Mouse (Mus musculus) neutrophil, adult 5-6 weeks (primary cell): ENCODE measurements around the gene Rusc1. TPM values are rescaled to one million over a fixed set of nuclear protein-coding genes. Genes with fewer than 3 reads are reported as not detected.

Experiments
- ATAC-seq: fragments of 151-379, 151-347 bp; 2 replicates; pipeline ENCODE4 v1.8.0; 2017; ENCODE audit warnings: mild to moderate bottlenecking, moderate TSS enrichment; ENCODE audit not compliant: insufficient number of reproducible peaks, poor library complexity, low FRiP score, severe bottlenecking; ENCODE audit errors: extremely low read depth
- total RNA-seq: library from RNA; stranded (forward); fragments of 200-1000 nt; gene quantifications from 2 replicates; pipeline ENCODE4 v1.2.3, GENCODE M21; 2017

The Rusc1 gene
- total RNA-seq, result 29.6 and 30.8 TPM in 2 replicates

GRCm38 (mm10) chr3:89093175-89093574 is at the start of gene Rusc1:
Gene Rusc1 (minus strand): TSS chr3:89093311.
- ATAC-seq, result no peak

- no peak for ATAC-seq
These were observed 43.3 kb upstream of the Rusc1 start for GRCm38 (mm10) chr3:89136365-89136764.

GRCm38 (mm10) chr3:89135958-89136357 is 42.8 kb upstream of the Rusc1 start, which contains the start of gene Pklr:
Gene Pklr (plus strand): TSS chr3:89136142.
- ATAC-seq, result no peak

GRCm38 (mm10) chr3:89133752-89134151 is 40.6 kb upstream of the Rusc1 start:
- ATAC-seq, result no peak

GRCm38 (mm10) chr3:89133063-89133450 is 39.9 kb upstream of the Rusc1 start:
- ATAC-seq, result no peak

- no peak for ATAC-seq
These were observed 39.4 kb upstream of the Rusc1 start for GRCm38 (mm10) chr3:89132285-89133062.

GRCm38 (mm10) chr3:89131816-89132215 is 38.7 kb upstream of the Rusc1 start:
- ATAC-seq, result no peak

- no peak for ATAC-seq
These were observed 36.8 kb upstream of the Rusc1 start for GRCm38 (mm10) chr3:89129908-89130307.

GRCm38 (mm10) chr3:89125981-89126380 is 32.9 kb upstream of the Rusc1 start:
- no peak for ATAC-seq

GRCm38 (mm10) chr3:89124241-89124640 is 31.1 kb upstream of the Rusc1 start:
- no peak for ATAC-seq

GRCm38 (mm10) chr3:89123313-89123712 is 30.2 kb upstream of the Rusc1 start:
- no peak for ATAC-seq

- no peak for ATAC-seq
These were observed 22.4 kb upstream of the Rusc1 start for GRCm38 (mm10) chr3:89115522-89115921.

- ATAC-seq, result no peak
These were observed 19.9 kb upstream of the Rusc1 start for GRCm38 (mm10) chr3:89113058-89113457.

GRCm38 (mm10) chr3:89108146-89108545 is 15.0 kb upstream of the Rusc1 start:
- ATAC-seq, result no peak

- no peak for ATAC-seq
These were observed 14.4 kb upstream of the Rusc1 start for GRCm38 (mm10) chr3:89107545-89107944.

GRCm38 (mm10) chr3:89106881-89107280 is 13.8 kb upstream of the Rusc1 start:
- no peak for ATAC-seq

GRCm38 (mm10) chr3:89103291-89103595 is 10.1 kb upstream of the Rusc1 start:
- no peak for ATAC-seq

- ATAC-seq, result no peak
These were observed 9.6 kb upstream of the Rusc1 start for GRCm38 (mm10) chr3:89102495-89103290.

- ATAC-seq, result peak; percentile 99
These were observed 8.8 kb upstream of the Rusc1 start, which contains the start of gene Fdps for GRCm38 (mm10) chr3:89101812-89102494. Gene Fdps (minus strand): TSS chr3:89101959.

- ATAC-seq, result no peak
These were observed 8.3 kb upstream of the Rusc1 start for GRCm38 (mm10) chr3:89101459-89101811.
